Mouse (Mus musculus) embryo, embryonic 9.5 days (tissue): ENCODE measurements around the gene Invs.

Experiments
- DNase-seq: peaks from one replicate; pipeline ENCODE4 v3.0.0-alpha.2; 2017; ENCODE audit errors: extremely low spot score

Gene Invs

DNA sequence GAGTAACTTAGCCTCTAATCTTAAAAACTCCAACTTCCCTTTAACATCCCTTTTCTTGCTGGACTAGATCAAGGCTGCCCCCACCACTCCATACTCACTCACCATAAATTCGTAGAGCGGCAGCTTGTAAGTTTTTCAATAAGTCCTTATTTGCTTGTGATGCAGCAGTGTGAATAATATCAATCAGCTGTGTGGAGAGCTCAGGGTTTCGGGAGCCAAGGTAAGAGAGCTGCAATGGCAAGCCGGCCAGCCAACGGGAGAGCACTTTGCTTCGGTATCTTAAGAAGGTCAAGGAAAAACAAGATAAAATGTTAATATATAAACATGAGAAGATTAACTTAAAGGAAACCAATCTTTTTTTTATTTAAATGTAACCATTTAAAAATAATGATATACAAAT is 178.9 kb downstream of the Invs start:
- no peak for DNase-seq

GRCm38 (mm10) chr4:48461060-48461459 is 181.5 kb downstream of the Invs start:
- DNase-seq: no peak

- no peak for DNase-seq
These were observed 191.4 kb downstream of the Invs start for GRCm38 (mm10) chr4:48470977-48471376.

GRCm38 (mm10) chr4:48472052-48472791 is 192.7 kb downstream of the Invs start:
- peak; percentile 25 for DNase-seq

DNA sequence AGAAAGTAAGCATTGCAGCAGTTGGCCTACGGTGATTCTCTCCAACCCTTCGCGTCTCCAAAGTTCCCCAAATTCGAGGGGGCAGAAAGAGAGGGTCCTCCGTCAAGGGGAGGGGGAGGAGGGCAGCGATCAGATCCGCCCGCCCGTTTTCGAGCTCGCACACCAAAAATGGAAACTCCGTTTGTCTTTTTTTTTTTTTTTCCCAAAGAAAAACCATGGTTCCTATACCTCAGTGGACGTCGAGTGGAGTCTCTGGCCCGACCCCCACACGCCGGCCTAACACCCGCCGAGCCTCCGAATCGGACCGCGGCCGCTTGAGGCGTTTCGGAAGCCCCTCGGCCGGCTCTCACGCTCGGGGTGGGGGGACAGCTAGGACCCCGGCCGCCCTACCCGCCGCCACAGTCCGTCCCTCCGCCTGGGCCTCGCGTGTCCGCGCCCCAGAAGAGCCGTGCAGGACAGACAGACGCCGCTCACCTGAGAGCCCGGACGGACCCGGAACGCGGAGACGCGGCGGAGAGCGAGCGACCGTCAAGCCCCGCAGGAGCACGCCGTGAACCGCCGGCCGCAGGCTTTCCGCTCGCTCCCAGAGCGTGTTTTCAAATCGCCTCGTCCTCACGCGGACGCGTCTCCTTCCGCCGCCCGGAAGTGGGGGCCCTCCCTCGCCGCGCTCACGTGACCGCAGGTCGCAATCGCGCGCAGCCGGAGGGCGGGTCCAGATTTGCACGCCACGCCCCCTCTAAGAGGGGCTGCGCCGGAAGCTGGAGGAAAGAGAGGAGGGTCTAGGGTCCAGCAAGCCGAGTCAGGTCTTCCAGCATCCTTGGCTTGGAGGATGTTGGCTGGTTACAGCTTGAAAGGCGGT is 193.5 kb downstream of the Invs start, which contains the start of gene Tex10:
TSS of gene Tex10 (minus strand) at position 668 of the 859 bp plus-strand sequence.
- peak; percentile 93 for DNase-seq

DNA sequence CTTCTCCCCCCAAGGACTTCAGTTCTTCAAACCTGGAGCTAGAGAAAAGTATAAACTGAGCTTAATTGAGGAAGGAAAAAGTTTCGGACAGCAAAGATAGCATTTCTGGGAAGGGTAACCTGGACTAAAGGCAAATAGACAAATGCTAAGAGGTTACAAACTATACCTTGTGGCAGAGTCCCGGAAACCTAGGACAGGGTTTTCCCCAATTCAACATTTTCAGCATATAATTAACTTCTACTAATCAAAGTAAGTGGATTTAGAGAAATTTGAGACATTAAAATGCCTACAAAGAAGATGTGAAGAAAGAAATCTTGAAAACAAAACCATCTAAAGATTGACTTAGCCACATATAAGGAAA is 194.1 kb downstream of the Invs start:
- DNase-seq: no peak

GRCm38 (mm10) chr4:48481287-48481686 is 201.7 kb downstream of the Invs start:
- peak; percentile 32 for DNase-seq
